Mouse (Mus musculus): ENCODE results near the gene Gzmc. TPM values are rescaled to one million over a fixed set of nuclear protein-coding genes. Genes with fewer than 3 reads are reported as not detected.
"Not testable (repeated sequence)": the region's sequence is repeated elsewhere in the genome, so short reads cannot be mapped to it uniquely, and the experiment has no call there.

Gene Gzmc
- polyA plus RNA-seq (2012; rRNA removed): not detected in 2 replicates

- WGBS: 19% methylated on average over 2 of the region's 2 CpGs
These were observed at the start of gene Gzmc for GRCm38 (mm10) chr14:56234556-56234955. TSS of gene Gzmc (minus strand) at chr14:56234656.

GRCm38 (mm10) chr14:56283816-56284215 is 49.4 kb upstream of the Gzmc start:
- peak overlapping the region; percentile 41; the same call in 1 of the 2 replicates for H3K27ac ChIP-seq (ENCODE audit: insufficient read depth, low read length)
- H3K4me3 ChIP-seq (ENCODE audit: extremely low read depth, insufficient read depth, insufficient read length): no peak overlapping the region
- no peak for DNase-seq (ENCODE audit: low read depth in 1 of 2, low spot score in 2 of 2)
- no peaks in the 10 kb centered on the region for H3K27me3 ChIP-seq (ENCODE audit: control insufficient read depth, insufficient read depth, low read length)
- H3K4me1 ChIP-seq (ENCODE audit: control insufficient read depth, insufficient read depth, insufficient read length): no peaks in the 10 kb centered on the region; the same call in 1 of the 2 replicates
- H3K36me3 ChIP-seq (ENCODE audit: control insufficient read depth, insufficient read depth, low read length): no peaks in the 10 kb centered on the region
- 63% methylated on average over 1 of the region's 1 CpGs for WGBS
- TF ChIP-seq POLR2A (IDR thresholded peaks at IDR 0.05; ENCODE audit: low read depth, low read length) (no peak), CTCF (IDR thresholded peaks at IDR 0.05; ENCODE audit: extremely low read depth, insufficient read depth, insufficient read length, insufficient replicate concordance) (no peak)

More at GRCm38 (mm10) chr14:56234556-56234955, at the start of gene Gzmc:
- TF ChIP-seq POLR2A (IDR thresholded peaks at IDR 0.05; ENCODE audit: low read depth, low read length) (no peak), CTCF (IDR thresholded peaks at IDR 0.05; ENCODE audit: extremely low read depth, insufficient read depth, insufficient read length, insufficient replicate concordance) (no peak)
- Histone ChIP-seq H3K4me3 (ENCODE audit: extremely low read depth, insufficient read depth, insufficient read length) (no peak within 1 kb of the TSS), H3K27ac (ENCODE audit: insufficient read depth, low read length) (no peak within 1 kb of the TSS), H3K27me3 (ENCODE audit: control insufficient read depth, insufficient read depth, low read length) (no peaks in the 10 kb centered on the region), H3K36me3 (ENCODE audit: control insufficient read depth, insufficient read depth, low read length) (no peaks in the 10 kb centered on the region), H3K4me1 (ENCODE audit: control insufficient read depth, insufficient read depth, insufficient read length) (no peaks in the 10 kb centered on the region)
- DNase-seq (ENCODE audit: low read depth in 1 of 2, low spot score in 2 of 2): no peak

- Histone ChIP-seq H3K36me3 (ENCODE audit: control insufficient read depth, insufficient read depth, low read length) (no peaks in the 10 kb centered on the region), H3K4me1 (ENCODE audit: control insufficient read depth, insufficient read depth, insufficient read length) (no peaks in the 10 kb centered on the region; the same call in 1 of the 2 replicates), H3K27me3 (ENCODE audit: control insufficient read depth, insufficient read depth, low read length) (no peaks in the 10 kb centered on the region), H3K4me3 (ENCODE audit: extremely low read depth, insufficient read depth, insufficient read length) (no peak overlapping the region), H3K27ac (ENCODE audit: insufficient read depth, low read length) (no peak overlapping the region)
- DNase-seq (ENCODE audit: low read depth in 1 of 2, low spot score in 2 of 2): no peak
- 68% methylated on average over 5 of the region's 5 CpGs for WGBS
- TF ChIP-seq CTCF (IDR thresholded peaks at IDR 0.05; ENCODE audit: extremely low read depth, insufficient read depth, insufficient read length, insufficient replicate concordance): no peak
- no peak for TF ChIP-seq POLR2A (IDR thresholded peaks at IDR 0.05; ENCODE audit: low read depth, low read length)
These were observed 46.6 kb upstream of the Gzmc start for GRCm38 (mm10) chr14:56281090-56281489.

GRCm38 (mm10) chr14:56278691-56279090 is 44.2 kb upstream of the Gzmc start:
- not testable (repeated sequence) for H3K4me1 ChIP-seq (ENCODE audit: control insufficient read depth, insufficient read depth, insufficient read length); DNase-seq (ENCODE audit: low read depth in 1 of 2, low spot score in 2 of 2); H3K27me3 ChIP-seq (ENCODE audit: control insufficient read depth, insufficient read depth, low read length); H3K36me3 ChIP-seq (ENCODE audit: control insufficient read depth, insufficient read depth, low read length); H3K4me3 ChIP-seq (ENCODE audit: extremely low read depth, insufficient read depth, insufficient read length); H3K27ac ChIP-seq (ENCODE audit: insufficient read depth, low read length)
- 60% methylated on average over 7 of the region's 7 CpGs for WGBS

GRCm38 (mm10) chr14:56276096-56276495 is 41.6 kb upstream of the Gzmc start:
- H3K27ac ChIP-seq (ENCODE audit: insufficient read depth, low read length); H3K4me3 ChIP-seq (ENCODE audit: extremely low read depth, insufficient read depth, insufficient read length); H3K27me3 ChIP-seq (ENCODE audit: control insufficient read depth, insufficient read depth, low read length); H3K36me3 ChIP-seq (ENCODE audit: control insufficient read depth, insufficient read depth, low read length); DNase-seq (ENCODE audit: low read depth in 1 of 2, low spot score in 2 of 2); H3K4me1 ChIP-seq (ENCODE audit: control insufficient read depth, insufficient read depth, insufficient read length): not testable (repeated sequence)
- 66% methylated on average over 7 of the region's 7 CpGs for WGBS

- DNase-seq (ENCODE audit: low read depth in 1 of 2, low spot score in 2 of 2): no peak
- H3K4me1 ChIP-seq (ENCODE audit: control insufficient read depth, insufficient read depth, insufficient read length): no peaks in the 10 kb centered on the region
- 48% methylated on average over 1 of the region's 1 CpGs for WGBS
- no peak overlapping the region for H3K27ac ChIP-seq (ENCODE audit: insufficient read depth, low read length)
- no peaks in the 10 kb centered on the region for H3K36me3 ChIP-seq (ENCODE audit: control insufficient read depth, insufficient read depth, low read length)
- TF ChIP-seq POLR2A (IDR thresholded peaks at IDR 0.05; ENCODE audit: low read depth, low read length): no peak
- TF ChIP-seq CTCF (IDR thresholded peaks at IDR 0.05; ENCODE audit: extremely low read depth, insufficient read depth, insufficient read length, insufficient replicate concordance): no peak
- no peak overlapping the region for H3K4me3 ChIP-seq (ENCODE audit: extremely low read depth, insufficient read depth, insufficient read length)
- no peaks in the 10 kb centered on the region for H3K27me3 ChIP-seq (ENCODE audit: control insufficient read depth, insufficient read depth, low read length)
These were observed 31.7 kb upstream of the Gzmc start for GRCm38 (mm10) chr14:56266109-56266508.

- 65% methylated on average over 5 of the region's 5 CpGs for WGBS
- TF ChIP-seq POLR2A (IDR thresholded peaks at IDR 0.05; ENCODE audit: low read depth, low read length): no peak
- no peak for TF ChIP-seq CTCF (IDR thresholded peaks at IDR 0.05; ENCODE audit: extremely low read depth, insufficient read depth, insufficient read length, insufficient replicate concordance)
These were observed 27.7 kb upstream of the Gzmc start, which contains the start of gene Gzmb for GRCm38 (mm10) chr14:56262153-56262552. TSS of gene Gzmb (minus strand) at chr14:56262260.

More at GRCm38 (mm10) chr14:56262153-56262552, 27.7 kb upstream of the Gzmc start, which contains the start of gene Gzmb:
- H3K4me1 ChIP-seq (ENCODE audit: control insufficient read depth, insufficient read depth, insufficient read length): no peaks in the 10 kb centered on the region
- H3K27me3 ChIP-seq (ENCODE audit: control insufficient read depth, insufficient read depth, low read length): no peaks in the 10 kb centered on the region
- DNase-seq (ENCODE audit: low read depth in 1 of 2, low spot score in 2 of 2): peak in 1 of 2 experiments; percentile 21
- H3K36me3 ChIP-seq (ENCODE audit: control insufficient read depth, insufficient read depth, low read length): no peaks in the 10 kb centered on the region
- no peak within 1 kb of the TSS for H3K27ac ChIP-seq (ENCODE audit: insufficient read depth, low read length)
- no peak within 1 kb of the TSS for H3K4me3 ChIP-seq (ENCODE audit: extremely low read depth, insufficient read depth, insufficient read length)

Data from spleen, adult 2 months (tissue).